Mouse (Mus musculus): ENCODE measurements at regions not wholly inside any gene's neighbourhood (a gene's known extent, or its start where the extent isn't known, plus 50 kb on each side); places are given as distances from the start of the nearest gene placed in this dataset.

DNA sequence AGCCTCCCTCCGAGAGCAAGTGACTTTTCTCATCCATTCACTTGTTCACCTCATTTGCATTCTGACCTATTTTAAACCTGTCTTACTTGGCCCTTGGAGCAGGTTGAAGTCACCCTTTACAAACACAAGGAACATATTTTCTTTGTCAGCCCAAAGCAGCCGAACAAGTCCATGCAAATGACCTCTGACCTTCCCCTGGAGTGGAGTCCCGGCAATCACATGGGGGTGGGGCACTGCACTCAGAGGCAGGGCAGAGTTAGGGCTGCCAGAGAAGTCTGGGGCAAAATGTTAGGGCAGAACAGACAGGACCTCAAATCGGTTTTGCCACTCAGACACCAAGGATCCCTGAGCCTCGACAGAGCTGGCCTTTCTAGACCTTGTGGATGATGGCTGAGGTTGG is 102.7 kb upstream of the Mrps22 start:
- Histone ChIP-seq H3K4me1 (replicated peaks; ENCODE audit: control insufficient read depth, insufficient read depth, low read length) (no peaks in the 10 kb centered on the region), H3K9me3 (ENCODE audit: control insufficient read depth, low read length) (no peaks in the 10 kb centered on the region), H3K36me3 (ENCODE audit: control insufficient read depth, insufficient read depth, low read length) (no peaks in the 10 kb centered on the region), H3K27me3 (replicated peaks; ENCODE audit: control insufficient read depth, insufficient read depth, low read length) (no peaks in the 10 kb centered on the region), H3K4me2 (ENCODE audit: low read length) (no peak overlapping the region), H3K27ac (ENCODE audit: low read depth) (no peak overlapping the region), H3K9ac (ENCODE audit: low read length) (no peak overlapping the region), H3K4me3 (ENCODE audit: low read depth, low read length) (no peak overlapping the region)
- ATAC-seq (replicated peaks; ENCODE audit: low FRiP score, low TSS enrichment, low read depth) (no peak), DNase-seq (ENCODE audit: low spot score) (peak; percentile 48)
- 31% methylated on average over 5 of the region's 5 CpGs for WGBS

DNA sequence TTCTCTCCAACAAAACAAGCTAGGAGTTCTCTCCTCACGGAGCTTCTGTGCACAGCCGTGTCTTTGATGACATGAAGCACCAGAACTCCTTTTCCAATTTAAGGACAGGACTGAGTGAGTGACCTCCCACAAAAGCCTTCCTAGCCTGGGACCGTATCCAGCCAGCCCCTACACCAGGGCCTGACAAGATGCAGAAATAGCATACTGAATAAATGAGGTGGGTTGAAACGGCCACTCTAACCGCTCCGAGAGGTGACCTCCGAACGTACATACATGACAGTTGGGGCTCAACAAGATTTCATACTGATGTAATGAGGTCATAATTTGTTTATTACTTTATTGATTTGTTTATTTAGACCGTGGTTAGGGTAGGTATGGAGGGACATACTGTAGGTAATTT is 101.9 kb upstream of the Mrps22 start:
- Histone ChIP-seq H3K36me3 (ENCODE audit: control insufficient read depth, insufficient read depth, low read length) (no peaks in the 10 kb centered on the region), H3K4me1 (replicated peaks; ENCODE audit: control insufficient read depth, insufficient read depth, low read length) (no peaks in the 10 kb centered on the region), H3K27me3 (replicated peaks; ENCODE audit: control insufficient read depth, insufficient read depth, low read length) (no peaks in the 10 kb centered on the region), H3K9me3 (ENCODE audit: control insufficient read depth, low read length) (no peaks in the 10 kb centered on the region), H3K4me2 (ENCODE audit: low read length) (no peak overlapping the region), H3K9ac (ENCODE audit: low read length) (no peak overlapping the region), H3K27ac (ENCODE audit: low read depth) (no peak overlapping the region), H3K4me3 (ENCODE audit: low read depth, low read length) (no peak overlapping the region)
- whole genome bisulfite sequencing, result 74% methylated on average over 9 of the region's 9 CpGs
- DNase-seq (ENCODE audit: low spot score) (no peak), ATAC-seq (replicated peaks; ENCODE audit: low FRiP score, low TSS enrichment, low read depth) (no peak)

DNA sequence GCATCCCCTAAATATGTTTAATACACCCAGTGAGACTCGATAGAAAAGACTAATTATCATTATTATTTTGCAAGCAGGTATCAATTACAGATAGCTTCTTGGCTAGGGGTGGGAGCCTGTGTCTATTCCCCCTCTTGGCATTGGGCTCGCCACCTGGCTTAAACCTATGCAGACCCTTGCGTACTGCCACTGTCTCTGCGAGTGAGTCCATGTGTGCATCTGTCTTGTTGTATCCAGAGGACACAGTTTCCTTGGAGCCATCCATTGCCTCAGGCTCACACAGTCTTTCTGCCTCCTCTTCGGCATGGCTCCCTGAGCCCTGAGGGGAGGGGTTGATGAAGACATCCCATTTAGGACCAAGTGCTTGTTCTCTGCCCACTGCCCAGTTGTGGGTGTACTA is 99.1 kb upstream of the Mrps22 start:
- no peak overlapping the region for H3K4me2 ChIP-seq (ENCODE audit: low read length)
- H3K4me1 ChIP-seq (replicated peaks; ENCODE audit: control insufficient read depth, insufficient read depth, low read length), result no peaks in the 10 kb centered on the region
- no peak overlapping the region for H3K4me3 ChIP-seq (ENCODE audit: low read depth, low read length)
- DNase-seq (ENCODE audit: low spot score), result no peak
- H3K27ac ChIP-seq (ENCODE audit: low read depth), result no peak overlapping the region
- no peak overlapping the region for H3K9ac ChIP-seq (ENCODE audit: low read length)
- H3K27me3 ChIP-seq (replicated peaks; ENCODE audit: control insufficient read depth, insufficient read depth, low read length), result no peaks in the 10 kb centered on the region
- no peaks in the 10 kb centered on the region for H3K36me3 ChIP-seq (ENCODE audit: control insufficient read depth, insufficient read depth, low read length)
- H3K9me3 ChIP-seq (ENCODE audit: control insufficient read depth, low read length), result no peaks in the 10 kb centered on the region
- 90% methylated on average over 5 of the region's 5 CpGs for WGBS
- no peak for ATAC-seq (replicated peaks; ENCODE audit: low FRiP score, low TSS enrichment, low read depth)

DNA sequence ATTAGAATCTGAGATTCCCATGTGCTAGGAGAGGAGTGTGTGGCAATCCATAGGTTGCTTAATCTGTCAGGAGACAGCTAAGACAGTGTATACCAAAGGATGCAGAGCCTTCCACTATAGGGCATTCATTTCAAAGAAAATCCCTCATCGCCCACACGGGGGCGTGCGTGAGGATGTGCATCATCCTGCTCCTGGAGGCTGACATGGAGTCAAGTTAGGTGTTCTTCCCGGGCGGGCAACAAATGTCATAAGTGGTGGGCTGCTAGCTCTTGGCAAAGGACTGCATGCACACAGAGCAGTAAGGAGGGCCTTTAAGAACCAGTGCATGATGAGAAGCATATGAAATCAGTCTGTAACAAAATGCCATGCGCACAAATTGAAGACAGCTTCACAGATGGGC is 95.7 kb upstream of the Mrps22 start:
- Histone ChIP-seq H3K4me1 (replicated peaks; ENCODE audit: control insufficient read depth, insufficient read depth, low read length) (no peaks in the 10 kb centered on the region), H3K9ac (ENCODE audit: low read length) (no peak overlapping the region), H3K4me3 (ENCODE audit: low read depth, low read length) (no peak overlapping the region), H3K27me3 (replicated peaks; ENCODE audit: control insufficient read depth, insufficient read depth, low read length) (no peaks in the 10 kb centered on the region), H3K9me3 (ENCODE audit: control insufficient read depth, low read length) (no peaks in the 10 kb centered on the region), H3K4me2 (ENCODE audit: low read length) (no peak overlapping the region), H3K27ac (ENCODE audit: low read depth) (no peak overlapping the region), H3K36me3 (ENCODE audit: control insufficient read depth, insufficient read depth, low read length) (no peaks in the 10 kb centered on the region)
- 50% methylated on average over 7 of the region's 7 CpGs for WGBS
- DNase-seq (ENCODE audit: low spot score) (no peak), ATAC-seq (replicated peaks; ENCODE audit: low FRiP score, low TSS enrichment, low read depth) (no peak)

DNA sequence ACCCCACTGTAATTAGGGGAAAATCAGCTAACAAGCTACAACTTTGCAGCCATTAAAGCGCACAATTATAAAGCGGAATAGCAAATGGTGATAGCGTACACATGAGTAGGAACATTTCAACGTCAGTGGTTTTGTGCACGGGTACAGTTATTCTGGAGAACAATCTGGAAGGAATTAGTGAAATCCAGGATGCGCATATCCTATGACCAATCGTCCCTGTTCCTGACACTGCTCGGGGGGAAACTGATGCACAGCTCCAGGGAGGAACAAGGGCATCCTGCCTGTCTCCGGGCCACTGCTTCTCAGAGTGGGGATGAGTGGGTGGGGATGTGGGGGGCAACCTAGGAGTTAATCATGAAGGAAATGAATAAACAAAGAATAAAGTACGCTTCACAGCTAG is 93.6 kb upstream of the Mrps22 start:
- Histone ChIP-seq H3K36me3 (ENCODE audit: control insufficient read depth, insufficient read depth, low read length) (no peaks in the 10 kb centered on the region), H3K4me2 (ENCODE audit: low read length) (no peak overlapping the region), H3K4me1 (replicated peaks; ENCODE audit: control insufficient read depth, insufficient read depth, low read length) (peaks cover 4% of the 10 kb centered on the region; the same call in 1 of the 2 replicates), H3K9ac (ENCODE audit: low read length) (no peak overlapping the region), H3K27me3 (replicated peaks; ENCODE audit: control insufficient read depth, insufficient read depth, low read length) (no peaks in the 10 kb centered on the region), H3K4me3 (ENCODE audit: low read depth, low read length) (no peak overlapping the region), H3K9me3 (ENCODE audit: control insufficient read depth, low read length) (no peaks in the 10 kb centered on the region), H3K27ac (ENCODE audit: low read depth) (no peak overlapping the region)
- DNase-seq (ENCODE audit: low spot score) (no peak), ATAC-seq (replicated peaks; ENCODE audit: low FRiP score, low TSS enrichment, low read depth) (no peak)
- 72% methylated on average over 10 of the region's 10 CpGs for WGBS

DNA sequence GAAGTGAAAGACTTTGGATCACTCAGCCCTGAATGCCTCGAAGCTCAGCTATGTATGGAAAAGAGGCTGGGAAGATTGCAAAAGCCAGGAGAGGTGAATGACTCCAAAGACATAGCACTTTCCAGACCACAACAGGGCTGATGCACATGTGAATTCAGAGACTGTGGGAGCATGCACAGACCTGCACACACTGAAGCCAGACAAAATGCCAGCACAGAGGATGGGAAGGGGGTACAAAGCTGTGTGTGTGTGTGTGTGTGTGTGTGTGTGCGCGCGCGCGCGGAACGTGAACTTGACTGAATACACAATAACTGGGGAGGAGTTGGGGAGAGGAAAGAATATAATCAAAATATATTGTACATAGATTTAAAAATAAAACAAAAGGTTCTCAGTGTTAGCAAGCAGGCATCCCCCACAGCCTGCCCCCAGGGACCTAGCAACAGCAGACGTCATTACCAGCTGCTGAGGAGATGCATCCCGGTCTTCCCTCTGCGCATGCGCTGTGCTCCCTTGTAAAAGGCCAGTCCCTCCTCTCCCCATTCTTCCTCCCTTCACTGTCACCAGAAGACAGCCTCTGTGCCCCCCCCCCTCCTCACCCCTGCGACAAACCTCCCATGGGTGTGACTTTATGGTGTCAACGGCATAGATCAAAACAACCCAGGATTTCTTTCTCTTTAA is 89.5 kb upstream of the Mrps22 start:
- Histone ChIP-seq H3K4me2 (ENCODE audit: low read length) (peak overlapping the region; percentile 32; the same call in 1 of the 2 replicates), H3K9me3 (ENCODE audit: control insufficient read depth, low read length) (no peaks in the 10 kb centered on the region), H3K27me3 (replicated peaks; ENCODE audit: control insufficient read depth, insufficient read depth, low read length) (no peaks in the 10 kb centered on the region), H3K36me3 (ENCODE audit: control insufficient read depth, insufficient read depth, low read length) (no peaks in the 10 kb centered on the region), H3K9ac (ENCODE audit: low read length) (no peak overlapping the region), H3K4me1 (replicated peaks; ENCODE audit: control insufficient read depth, insufficient read depth, low read length) (peaks cover 4% of the 10 kb centered on the region; the same call in 1 of the 2 replicates), H3K4me3 (ENCODE audit: low read depth, low read length) (no peak overlapping the region), H3K27ac (ENCODE audit: low read depth) (no peak overlapping the region)
- ATAC-seq (replicated peaks; ENCODE audit: low FRiP score, low TSS enrichment, low read depth) (no peak), DNase-seq (ENCODE audit: low spot score) (no peak)
- whole genome bisulfite sequencing, result 67% methylated on average over 14 of the region's 14 CpGs

DNA sequence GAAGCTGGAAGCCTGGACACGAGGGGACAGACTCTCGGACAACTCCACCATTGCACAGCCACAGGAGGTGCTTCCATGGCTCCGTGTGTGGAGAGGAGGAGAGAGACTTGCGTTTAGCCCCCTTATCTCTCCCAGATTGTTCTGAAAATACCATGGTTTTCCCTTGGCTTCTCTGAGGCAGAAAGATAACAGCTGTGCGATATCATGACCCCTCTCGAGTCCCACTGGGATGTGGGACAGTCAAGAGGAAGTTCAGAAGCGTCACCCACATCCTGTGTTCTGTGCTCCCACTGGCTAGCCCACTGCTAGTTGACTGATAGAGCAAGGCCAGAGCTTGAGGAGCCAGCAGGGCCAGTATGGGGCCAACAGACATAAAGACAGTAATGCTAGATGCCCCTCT is 84.1 kb upstream of the Mrps22 start:
- no peak overlapping the region for H3K27ac ChIP-seq (ENCODE audit: low read depth)
- no peak overlapping the region for H3K4me2 ChIP-seq (ENCODE audit: low read length)
- no peak for ATAC-seq (replicated peaks; ENCODE audit: low FRiP score, low TSS enrichment, low read depth)
- 78% methylated on average over 7 of the region's 7 CpGs for WGBS
- H3K27me3 ChIP-seq (replicated peaks; ENCODE audit: control insufficient read depth, insufficient read depth, low read length), result no peaks in the 10 kb centered on the region
- no peak overlapping the region for H3K9ac ChIP-seq (ENCODE audit: low read length)
- H3K9me3 ChIP-seq (ENCODE audit: control insufficient read depth, low read length), result no peaks in the 10 kb centered on the region
- H3K4me1 ChIP-seq (replicated peaks; ENCODE audit: control insufficient read depth, insufficient read depth, low read length), result no peaks in the 10 kb centered on the region
- H3K4me3 ChIP-seq (ENCODE audit: low read depth, low read length), result no peak overlapping the region
- no peak for DNase-seq (ENCODE audit: low spot score)
- H3K36me3 ChIP-seq (ENCODE audit: control insufficient read depth, insufficient read depth, low read length), result no peaks in the 10 kb centered on the region

DNA sequence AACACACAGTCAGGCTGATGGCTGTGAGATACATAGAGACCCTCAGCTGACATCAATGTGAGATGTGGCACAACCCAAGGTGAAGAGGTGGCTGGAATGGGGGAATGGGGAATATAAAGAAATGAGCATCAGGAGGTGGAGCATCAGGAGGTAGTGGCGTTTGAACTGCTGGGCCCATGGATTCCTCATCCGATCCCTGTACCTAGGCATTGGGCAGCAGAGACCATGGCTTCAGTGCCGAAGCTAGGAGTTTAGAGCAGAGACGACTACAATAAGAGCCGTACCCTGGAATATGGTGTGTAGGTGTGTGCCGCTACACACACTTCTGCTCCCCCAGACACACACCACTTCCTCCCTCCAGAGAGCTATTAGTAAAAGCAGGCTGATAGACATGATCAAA is 82.9 kb upstream of the Mrps22 start:
- Histone ChIP-seq H3K9me3 (ENCODE audit: control insufficient read depth, low read length) (no peaks in the 10 kb centered on the region), H3K27ac (ENCODE audit: low read depth) (no peak overlapping the region), H3K27me3 (replicated peaks; ENCODE audit: control insufficient read depth, insufficient read depth, low read length) (no peaks in the 10 kb centered on the region), H3K9ac (ENCODE audit: low read length) (no peak overlapping the region), H3K36me3 (ENCODE audit: control insufficient read depth, insufficient read depth, low read length) (no peaks in the 10 kb centered on the region), H3K4me1 (replicated peaks; ENCODE audit: control insufficient read depth, insufficient read depth, low read length) (no peaks in the 10 kb centered on the region), H3K4me2 (ENCODE audit: low read length) (no peak overlapping the region), H3K4me3 (ENCODE audit: low read depth, low read length) (no peak overlapping the region)
- ATAC-seq (replicated peaks; ENCODE audit: low FRiP score, low TSS enrichment, low read depth), result no peak
- WGBS, result 89% methylated on average over 6 of the region's 6 CpGs
- DNase-seq (ENCODE audit: low spot score), result no peak

DNA sequence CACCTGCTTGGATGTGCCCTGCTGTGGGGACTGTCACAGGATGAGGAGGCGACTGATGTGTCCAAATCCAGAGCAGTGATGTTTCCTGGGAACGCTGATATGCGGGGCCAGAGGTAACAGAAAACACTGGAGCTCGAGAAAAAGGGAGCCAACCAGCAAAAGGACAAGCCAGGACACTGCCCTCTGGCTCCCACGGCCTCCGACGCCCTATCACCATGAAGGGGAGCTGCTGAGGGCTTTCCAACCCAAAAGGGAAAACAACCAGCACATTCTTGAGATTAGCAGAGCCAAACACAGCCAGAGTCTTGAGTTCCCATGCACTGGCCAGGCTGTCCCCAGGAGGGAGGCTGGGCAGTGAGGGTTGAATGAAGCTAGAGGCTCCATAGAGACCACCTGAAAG is 74.2 kb upstream of the Mrps22 start:
- 82% methylated on average over 7 of the region's 7 CpGs for WGBS

More for the DNA sequence above, 74.2 kb upstream of the Mrps22 start:
- Histone ChIP-seq H3K27ac (ENCODE audit: low read depth) (no peak overlapping the region), H3K9me3 (ENCODE audit: control insufficient read depth, low read length) (no peaks in the 10 kb centered on the region), H3K27me3 (replicated peaks; ENCODE audit: control insufficient read depth, insufficient read depth, low read length) (no peaks in the 10 kb centered on the region), H3K36me3 (ENCODE audit: control insufficient read depth, insufficient read depth, low read length) (no peaks in the 10 kb centered on the region), H3K9ac (ENCODE audit: low read length) (no peak overlapping the region), H3K4me2 (ENCODE audit: low read length) (no peak overlapping the region), H3K4me3 (ENCODE audit: low read depth, low read length) (no peak overlapping the region), H3K4me1 (replicated peaks; ENCODE audit: control insufficient read depth, insufficient read depth, low read length) (no peaks in the 10 kb centered on the region)
- no peak for DNase-seq (ENCODE audit: low spot score)
- no peak for ATAC-seq (replicated peaks; ENCODE audit: low FRiP score, low TSS enrichment, low read depth)
